Mouse (Mus musculus) 3134 (cell line): ENCODE measurements around the gene Gm28048.
A peak's percentile ranks its signal among the peaks of the same experiment; 100 is the strongest.

Experiments
- DNase-seq: peaks from one replicate; pipeline ENCODE4 v3.0.0-alpha.2; 2011; ENCODE audit warnings: low spot score; ENCODE audit not compliant: insufficient read length; ENCODE audit errors: extremely low read depth

Gene Gm28048

DNA sequence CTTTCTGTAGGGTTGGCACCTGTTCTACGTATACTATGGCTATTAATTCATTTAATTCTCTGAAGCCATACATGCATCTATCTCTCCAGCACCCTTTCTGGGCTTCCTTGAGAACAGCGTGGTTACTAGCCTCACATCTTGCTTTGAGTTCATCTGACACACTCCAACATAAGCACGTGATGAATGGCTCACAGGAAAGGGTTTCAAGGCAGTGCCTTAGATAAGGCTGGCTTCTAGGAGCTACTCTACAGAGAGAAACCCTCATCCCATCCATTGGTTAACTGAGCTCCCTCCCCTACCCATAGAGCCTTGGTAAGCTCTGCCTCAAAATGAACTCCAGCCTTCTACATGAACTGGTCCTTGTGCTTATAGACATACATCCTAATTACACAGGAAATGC lies 168.5 kb downstream of the Gm28048 start:
- DNase-seq = no peak

DNA sequence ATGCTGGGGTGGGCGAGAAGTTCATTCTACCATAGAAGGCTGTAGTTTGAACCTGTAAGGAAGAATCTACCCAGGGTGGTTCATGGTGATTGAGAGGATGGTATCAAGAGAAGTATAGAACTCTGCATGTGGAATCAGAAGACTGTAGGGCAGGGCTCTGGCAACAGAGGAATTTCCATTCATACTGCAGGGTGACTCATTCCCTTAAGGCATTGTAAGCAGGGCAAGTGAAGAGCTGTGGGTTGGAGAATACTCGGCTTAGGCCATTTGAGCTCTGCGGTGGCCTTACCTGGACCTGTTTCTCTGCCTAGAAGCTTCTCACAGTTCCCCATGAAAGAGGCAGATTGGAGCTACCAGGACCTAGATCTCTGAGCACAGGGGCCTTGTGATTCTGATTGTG lies 170.5 kb downstream of the Gm28048 start:
- peak; percentile 74 for DNase-seq

DNA sequence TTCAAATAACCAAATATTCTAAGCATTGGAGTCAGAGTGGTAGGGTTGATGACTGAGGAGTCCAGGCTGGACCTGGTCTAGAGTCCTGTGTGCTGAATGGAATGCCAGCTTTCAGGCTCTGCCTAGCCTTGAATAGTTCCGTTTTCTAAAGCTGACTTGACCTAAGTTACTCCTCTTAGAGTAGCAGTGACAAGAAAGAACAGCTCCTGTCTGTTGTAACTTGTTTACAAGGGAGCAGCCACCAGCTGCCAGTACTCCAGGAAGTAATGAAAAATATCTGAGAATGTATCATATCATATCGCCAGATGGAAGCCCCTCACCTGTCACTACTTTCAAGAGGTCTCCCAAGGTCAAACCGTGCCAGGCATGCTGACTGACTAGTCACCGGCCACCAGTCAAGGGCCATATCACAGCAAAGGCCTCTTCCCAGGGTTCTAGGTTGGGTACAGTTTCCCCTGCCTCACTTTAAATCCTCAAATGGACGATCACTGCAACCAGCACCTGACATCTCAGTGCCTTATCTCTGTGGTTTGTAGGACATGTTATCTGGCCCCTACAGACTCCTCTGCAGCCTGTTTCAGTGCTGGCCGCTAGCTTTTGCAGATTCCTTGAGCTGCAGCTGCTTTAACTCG lies 172.3 kb downstream of the Gm28048 start:
- no peak for DNase-seq

DNA sequence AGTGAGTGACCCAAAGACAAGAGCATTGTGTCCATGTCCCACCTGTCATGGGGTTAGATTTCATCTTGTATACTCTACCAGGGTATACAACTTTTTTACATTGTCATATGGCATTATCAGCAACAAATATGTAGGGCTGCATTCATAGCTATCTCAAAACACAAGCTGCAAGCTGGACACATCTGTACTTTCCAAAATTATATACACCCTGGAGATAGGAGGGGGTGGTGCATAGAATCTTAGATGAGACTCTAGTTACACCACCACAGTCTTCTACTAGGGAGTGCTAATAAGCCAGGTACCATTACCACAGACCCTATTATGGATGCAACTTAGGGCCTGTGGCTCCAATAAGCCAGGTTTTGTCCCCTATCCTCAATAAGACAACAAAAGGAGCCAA lies 173.8 kb downstream of the Gm28048 start:
- no peak for DNase-seq

DNA sequence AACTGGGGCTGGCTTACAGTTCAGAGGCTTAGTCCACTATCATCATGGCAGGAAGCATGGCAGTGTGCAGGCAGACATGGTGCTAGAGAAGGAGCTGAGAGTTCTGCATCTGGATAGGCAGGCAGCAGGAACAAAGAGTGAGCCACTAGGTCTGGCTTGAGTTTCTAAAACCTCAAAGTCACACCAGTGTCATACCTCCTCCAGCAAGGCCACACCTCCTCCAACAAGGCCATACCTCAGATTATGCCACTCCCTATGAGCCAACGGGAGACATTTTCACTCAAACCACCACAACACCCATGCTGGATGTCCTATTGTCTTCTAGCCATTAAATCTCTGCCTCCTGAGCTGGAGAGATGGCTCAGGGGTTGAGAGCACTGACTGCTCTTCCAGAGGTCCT lies 176.7 kb downstream of the Gm28048 start:
- no peak for DNase-seq

- peak; percentile 86 for DNase-seq
These were observed 181.9 kb downstream of the Gm28048 start for GRCm38 (mm10) chr11:22799987-22800424.

- no peak for DNase-seq
These were observed 183.0 kb downstream of the Gm28048 start for GRCm38 (mm10) chr11:22798916-22799315.

GRCm38 (mm10) chr11:22794734-22795133 lies 187.2 kb downstream of the Gm28048 start:
- no peak for DNase-seq

- DNase-seq = no peak
These were observed 188.0 kb downstream of the Gm28048 start for GRCm38 (mm10) chr11:22793881-22794203.

DNA sequence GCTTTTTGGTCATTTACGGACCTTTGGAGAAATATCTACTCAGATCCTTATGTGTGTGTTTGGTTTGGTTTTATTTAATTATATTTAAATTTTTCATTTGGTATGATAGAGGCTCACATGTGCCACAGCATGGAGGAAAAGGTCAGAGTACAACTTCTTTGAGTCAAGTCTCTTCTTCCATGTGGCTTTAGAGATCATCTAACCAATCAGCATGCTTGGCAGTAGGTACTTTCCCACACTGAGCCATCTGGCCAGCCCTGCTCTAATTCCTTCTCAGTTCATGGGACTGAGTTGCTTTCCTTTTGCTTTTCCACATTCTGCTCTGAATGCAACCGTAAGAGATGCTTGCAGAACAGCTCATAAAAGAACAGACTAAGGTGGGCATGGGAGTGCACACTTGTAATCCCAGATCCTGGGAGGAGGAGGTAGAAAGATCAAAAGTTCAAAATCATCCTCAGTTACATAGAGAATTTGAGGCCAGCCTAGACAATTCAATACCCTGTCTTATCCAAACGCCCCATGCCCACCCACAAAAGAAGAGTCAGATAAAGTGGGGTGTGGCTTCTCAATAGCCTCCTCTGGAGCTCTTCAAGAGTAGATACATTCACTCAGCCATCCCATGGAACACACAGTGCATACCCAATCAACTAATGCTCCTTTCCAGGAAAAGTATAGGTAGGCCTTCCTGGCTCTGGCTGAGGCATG lies 188.6 kb downstream of the Gm28048 start:
- DNase-seq = no peak

GRCm38 (mm10) chr11:22792149-22792548 lies 189.7 kb downstream of the Gm28048 start:
- DNase-seq = no peak

DNA sequence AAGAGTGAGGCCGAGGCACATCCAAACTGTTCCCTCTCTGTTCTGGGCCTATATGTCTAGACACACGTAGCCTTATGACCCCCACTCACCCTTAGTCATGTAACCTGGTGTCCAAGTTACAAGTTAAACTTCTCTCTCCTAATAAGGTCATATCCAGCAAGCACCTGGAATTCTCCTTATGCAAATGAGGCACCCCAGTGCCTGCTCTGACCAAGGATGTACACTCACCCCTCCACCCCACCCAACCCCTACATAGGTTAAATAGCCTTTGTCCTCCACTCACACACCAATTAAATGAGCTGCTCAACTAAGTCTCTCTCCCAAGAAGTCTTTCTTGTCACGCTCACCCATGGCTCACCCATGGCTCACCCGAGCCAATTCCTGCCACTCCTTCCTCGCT lies 190.2 kb downstream of the Gm28048 start:
- no peak for DNase-seq

DNA sequence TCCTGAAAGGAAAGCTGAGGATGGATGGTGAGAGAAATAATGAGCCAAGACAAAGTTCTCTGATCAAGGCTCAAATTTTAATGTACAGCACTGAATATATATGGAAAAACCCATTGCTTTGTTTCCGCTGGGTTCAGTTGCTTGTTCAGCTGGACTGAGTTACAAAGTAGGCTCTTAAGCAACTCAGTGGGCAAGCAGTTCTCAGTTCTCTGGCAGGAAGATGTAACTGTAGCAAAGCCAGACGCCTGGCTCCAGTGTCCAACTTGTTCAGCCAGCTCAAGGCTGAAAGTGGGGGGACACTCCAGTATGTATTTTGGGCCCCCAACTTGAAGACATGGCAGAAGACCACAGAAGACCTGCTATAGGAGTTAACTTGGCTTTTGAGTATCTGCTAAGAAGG lies 194.1 kb downstream of the Gm28048 start:
- no peak for DNase-seq
